Mouse (Mus musculus) layer of hippocampus, postnatal 14 days (tissue): ENCODE measurements around the gene Gm28048. TPM values are rescaled to one million over a fixed set of nuclear protein-coding genes. Genes with fewer than 3 reads are reported as not detected.

ENCODE experiments used
- DNase-seq, 2 experiments: peaks; one replicate each; pipeline ENCODE4 v3.0.0; 2021 to 2022; ENCODE audit warnings: low spot score in 2 of 2, mixed read lengths in 1 of 2
- total RNA-seq, 2 experiments: library from RNA; stranded (reverse); gene quantifications; 2 replicates each; pipeline ENCODE4 v1.2.3; 2021

The Gm28048 gene
- total RNA-seq, 2 experiments from 2014 or later: 8.5 to 9.1 TPM

- DNase-seq: no peak
These were observed 135.6 kb downstream of the Gm28048 start for GRCm38 (mm10) chr11:22846093-22846835.

DNA sequence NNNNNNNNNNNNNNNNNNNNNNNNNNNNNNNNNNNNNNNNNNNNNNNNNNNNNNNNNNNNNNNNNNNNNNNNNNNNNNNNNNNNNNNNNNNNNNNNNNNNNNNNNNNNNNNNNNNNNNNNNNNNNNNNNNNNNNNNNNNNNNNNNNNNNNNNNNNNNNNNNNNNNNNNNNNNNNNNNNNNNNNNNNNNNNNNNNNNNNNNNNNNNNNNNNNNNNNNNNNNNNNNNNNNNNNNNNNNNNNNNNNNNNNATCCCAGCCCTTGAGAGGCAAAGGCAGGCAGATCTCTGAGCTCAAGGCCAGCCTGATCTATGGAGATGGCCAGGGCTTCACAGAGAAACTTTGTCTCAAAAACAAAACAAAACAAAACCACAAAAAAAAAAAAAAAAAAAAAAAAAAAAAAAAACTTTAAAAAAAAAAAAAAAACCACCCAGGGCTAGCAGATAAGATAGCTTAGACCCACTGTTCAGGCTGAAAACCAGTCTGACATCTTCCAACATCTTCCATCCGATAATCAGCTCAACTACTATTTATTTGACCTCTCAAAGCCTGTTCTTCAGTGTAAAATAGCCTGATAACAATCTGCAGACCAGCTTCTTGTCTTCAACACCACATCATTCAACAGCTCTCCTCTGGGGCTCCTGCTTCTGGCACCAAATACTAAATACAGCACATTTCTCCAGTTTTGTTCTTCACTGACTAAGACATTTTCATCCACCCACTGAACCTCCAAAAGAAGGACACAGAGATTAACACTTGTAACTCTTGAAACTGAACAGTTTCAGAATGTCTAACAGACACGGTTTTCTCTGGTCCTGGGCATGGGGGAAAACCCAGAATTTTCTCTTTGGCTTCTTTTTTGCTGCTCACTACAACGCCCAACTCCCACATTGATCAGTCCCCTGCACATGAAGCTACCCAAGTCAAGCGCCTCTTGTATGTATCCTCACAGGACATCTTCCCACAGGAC, 136.9 kb downstream of the Gm28048 start:
- no peak for DNase-seq

DNA sequence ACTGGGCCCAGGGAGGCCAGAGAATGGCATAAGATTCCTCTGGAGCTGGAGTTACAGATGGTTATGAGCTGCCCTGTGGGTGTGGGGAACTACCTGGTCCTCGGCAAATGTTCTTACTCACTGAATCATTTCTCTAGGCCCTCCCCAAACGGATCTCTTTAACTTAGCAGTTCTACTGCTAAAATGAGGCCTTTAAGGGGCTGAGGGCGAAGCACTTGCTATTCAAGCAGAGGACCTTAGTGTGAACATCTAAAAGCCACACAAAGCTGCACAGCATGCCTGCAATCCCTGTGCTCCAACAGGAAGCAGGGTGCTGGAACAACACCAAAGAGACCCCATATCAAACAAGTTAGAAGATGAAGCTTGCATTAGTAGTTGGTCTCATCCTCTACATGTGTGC, 142.4 kb downstream of the Gm28048 start:
- DNase-seq: no peak

- no peak for DNase-seq
These were observed 143.5 kb downstream of the Gm28048 start for GRCm38 (mm10) chr11:22838361-22838760.

DNA sequence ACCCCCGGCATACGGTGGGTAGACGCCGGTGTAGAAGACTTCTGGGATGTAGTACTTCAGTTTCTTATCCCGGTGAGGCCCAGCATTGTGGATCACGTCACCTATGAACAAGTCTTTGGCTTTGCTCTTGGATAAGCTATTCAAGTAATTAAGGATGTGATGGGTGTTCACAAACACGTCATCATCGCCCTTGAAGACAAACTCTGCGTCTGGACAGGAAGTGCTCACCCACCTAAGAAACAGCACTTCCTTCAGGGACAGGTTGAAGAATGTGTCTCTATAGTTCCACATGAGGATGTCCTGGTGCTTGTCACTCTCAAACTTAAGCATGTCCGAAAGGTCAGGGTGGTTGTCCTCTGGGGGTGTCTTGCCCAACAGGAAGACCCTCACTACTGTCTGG, 145.6 kb downstream of the Gm28048 start:
- no peak for DNase-seq

DNA sequence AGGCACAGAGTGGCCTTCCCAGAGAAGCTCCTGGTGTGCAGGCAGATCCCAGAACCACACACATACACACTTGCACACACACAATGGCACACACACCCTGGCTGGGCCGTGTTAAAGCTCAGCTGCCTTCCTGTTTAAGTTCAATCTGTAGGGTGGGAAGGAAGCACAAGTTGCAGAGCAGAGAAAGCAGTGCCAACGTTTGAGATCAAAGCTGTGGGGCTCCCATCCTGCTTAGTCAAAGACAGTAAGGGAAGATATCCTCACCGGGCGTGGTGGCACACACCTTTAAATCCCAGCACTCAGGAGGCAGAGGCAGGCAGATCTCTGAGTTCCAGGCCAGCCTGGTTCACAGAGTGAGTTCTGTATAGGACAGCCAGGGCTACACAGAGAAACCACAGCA, 149.3 kb downstream of the Gm28048 start:
- no peak for DNase-seq

DNA sequence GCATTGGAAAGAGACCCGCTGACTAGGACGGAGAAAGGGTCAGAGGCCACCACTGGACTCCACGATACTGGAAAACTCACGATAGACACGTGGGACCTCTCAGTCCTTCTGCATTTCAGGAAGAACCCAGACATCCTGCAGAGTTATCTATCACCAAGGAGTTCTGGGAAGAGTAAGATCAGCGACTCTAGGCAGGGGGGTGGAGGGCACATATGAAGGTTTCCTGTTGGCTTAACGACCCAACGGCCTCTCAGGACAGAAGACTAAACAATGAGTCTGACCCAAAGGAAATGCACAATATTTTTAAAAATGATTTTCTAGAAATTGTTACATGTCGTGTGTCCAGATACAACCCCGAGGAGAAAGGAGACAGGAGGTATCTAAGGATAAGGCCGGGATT, 150.0 kb downstream of the Gm28048 start:
- no peak for DNase-seq

GRCm38 (mm10) chr11:22830684-22831083, 151.2 kb downstream of the Gm28048 start:
- no peak for DNase-seq

DNA sequence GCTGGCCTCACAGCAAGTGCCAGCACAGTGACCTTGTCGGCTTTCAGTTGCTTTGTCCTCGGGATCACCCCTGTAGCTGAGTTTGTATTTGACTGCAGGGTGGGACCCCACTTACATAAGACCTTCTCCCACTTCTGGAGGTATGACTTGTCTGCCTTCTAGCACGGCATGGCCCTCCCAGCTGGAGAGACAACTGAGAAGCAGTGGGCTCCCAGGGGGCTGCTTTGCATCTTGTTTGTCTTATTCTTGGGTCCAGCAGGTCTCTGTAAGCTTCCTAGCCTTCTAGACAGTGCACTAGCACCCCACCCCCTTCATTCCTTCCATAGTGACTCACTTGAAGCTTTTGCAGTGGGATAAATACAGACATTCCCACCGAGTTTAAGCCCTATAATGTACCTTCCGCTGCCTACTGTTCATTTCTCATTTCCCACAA, 151.7 kb downstream of the Gm28048 start:
- no peak for DNase-seq

- DNase-seq: peak in 1 of 2 experiments; percentile 20
These were observed 152.8 kb downstream of the Gm28048 start for GRCm38 (mm10) chr11:22828988-22829632.

DNA sequence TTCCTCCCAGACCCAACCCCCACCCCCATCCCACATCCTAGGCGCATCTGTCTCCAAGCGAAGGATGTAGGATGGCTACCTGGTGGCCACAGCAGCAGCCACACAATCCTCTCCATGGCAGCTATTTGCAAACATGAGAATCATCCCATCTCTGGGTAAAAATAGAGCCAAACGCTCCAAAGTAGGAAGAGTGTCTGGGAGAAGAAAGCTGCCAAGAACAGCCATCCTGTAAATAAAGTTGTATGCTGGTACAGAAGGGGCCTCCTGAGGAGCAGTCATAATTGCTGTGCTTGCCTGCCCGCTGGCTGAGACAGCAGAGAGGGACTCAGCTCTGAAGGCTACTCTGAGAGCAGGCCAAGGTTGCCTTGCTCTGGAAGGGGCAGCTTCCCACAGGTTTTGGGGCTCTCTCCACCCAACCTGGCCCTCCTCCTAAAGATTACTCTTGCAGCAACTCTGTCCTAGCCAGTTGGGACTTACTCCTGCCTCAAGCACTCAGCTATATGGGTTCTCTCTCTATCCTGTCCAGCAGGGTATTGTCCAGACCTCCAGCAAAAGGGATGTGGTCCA, 154.3 kb downstream of the Gm28048 start:
- DNase-seq: no peak

GRCm38 (mm10) chr11:22826665-22827064, 155.2 kb downstream of the Gm28048 start:
- DNase-seq: no peak

- DNase-seq: no peak
These were observed 155.8 kb downstream of the Gm28048 start for GRCm38 (mm10) chr11:22826051-22826450.

DNA sequence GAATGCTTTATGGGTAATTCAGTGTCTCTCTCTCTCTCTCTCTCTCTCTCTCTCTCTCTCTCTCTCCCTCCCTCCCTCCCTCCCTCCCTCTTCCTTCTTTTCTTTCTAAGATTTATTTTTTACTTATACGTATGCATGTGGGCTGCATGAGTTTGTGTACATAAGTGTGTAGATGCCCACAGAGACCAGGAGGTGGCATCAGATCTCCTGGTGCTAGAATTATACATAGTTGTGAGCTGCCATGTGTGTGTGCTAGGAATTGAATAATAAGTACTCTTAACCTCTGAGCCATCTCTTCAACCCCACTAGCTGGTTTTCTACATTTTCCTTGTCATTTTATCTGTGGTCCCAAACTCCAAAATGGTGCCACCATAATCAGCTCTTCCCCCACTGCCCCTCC, 156.3 kb downstream of the Gm28048 start:
- DNase-seq: no peak

DNA sequence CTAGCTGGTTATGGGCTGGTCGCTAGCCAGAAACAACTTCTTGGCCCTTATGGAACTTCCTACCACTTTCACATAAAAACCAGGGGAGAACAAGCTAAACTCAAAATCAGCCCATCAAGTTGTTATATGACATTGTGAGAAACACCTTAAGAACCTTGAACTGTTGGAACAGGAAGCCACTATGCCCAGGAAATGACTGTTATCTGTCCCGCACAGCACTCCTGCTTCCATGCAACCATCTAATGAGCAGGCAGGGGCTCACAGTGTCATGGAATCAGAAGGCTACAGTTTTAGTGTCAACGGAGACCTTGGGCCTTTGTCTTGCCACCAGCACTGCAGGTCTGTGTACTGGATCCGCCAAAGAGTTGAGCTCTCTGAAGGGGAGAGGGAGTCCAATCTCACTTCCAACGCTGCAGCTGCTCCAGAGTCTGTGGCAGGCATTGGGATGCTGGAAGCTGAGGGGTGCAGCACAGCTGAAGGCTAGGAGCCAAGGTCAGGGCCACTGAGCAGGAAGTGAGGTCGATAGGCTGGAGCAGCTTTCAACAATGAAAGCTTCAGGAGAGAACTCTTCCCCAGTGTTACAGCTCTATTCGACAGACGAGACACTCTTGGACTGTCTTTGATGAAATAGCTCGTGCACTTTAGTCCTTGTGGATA, 157.7 kb downstream of the Gm28048 start:
- DNase-seq: no peak

DNA sequence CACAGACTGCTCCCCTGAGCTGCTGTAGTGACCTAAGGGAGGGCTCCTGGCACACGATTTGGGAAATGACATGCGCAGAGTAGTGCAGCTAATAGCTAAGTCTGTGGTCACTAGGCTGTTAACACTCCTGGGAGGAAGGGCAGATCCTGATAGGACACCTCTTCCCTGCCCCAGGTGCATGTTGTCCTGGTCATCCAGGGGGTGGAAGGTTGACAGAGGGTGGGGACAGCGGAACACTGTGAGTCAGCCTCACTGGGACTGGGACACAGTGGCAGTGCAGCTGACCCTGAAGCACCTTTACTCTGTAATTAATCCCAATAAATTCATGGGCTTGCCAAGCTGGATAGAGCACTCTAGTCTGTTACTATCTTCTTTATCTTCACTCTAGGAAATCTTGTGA, 160.6 kb downstream of the Gm28048 start:
- no peak for DNase-seq

DNA sequence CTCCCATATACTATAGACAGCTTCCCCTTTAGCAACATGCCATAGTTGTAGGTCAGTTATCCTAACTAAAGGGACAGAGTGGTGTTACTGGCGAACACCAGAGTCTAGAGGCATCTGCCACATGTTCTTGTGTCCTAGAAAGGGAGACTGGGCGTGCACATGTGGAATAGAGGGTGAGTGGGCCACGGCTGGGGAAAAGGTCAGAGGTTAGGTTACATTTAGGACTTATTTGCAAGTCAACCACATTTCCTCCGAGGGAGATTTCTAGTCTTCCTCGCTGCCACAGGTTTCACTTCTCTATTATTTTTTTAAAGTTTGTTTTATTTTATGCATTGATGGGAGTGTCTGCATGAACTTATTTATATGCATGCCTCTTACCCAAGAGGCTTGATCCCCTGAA, 163.5 kb downstream of the Gm28048 start:
- no peak for DNase-seq

GRCm38 (mm10) chr11:22815877-22816276, 166.0 kb downstream of the Gm28048 start:
- no peak for DNase-seq

DNA sequence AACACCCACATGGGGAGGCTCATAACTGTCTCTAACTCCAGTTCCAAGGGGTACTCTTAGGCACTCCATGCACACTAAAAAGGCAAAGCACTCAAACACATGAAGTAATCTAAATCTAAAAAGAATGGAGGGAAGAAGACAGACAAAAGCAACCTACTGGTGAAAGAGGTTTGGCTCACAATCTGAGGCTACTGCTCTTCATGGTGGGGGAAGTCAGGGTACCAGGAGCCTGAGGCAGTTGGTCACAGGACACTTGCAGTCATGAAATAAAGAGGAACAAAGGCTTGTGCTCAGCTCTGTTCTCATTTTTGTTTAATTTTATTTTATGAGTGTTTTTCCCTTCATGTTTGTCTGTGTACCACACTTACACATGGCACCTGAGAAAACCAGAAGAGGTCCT, 166.7 kb downstream of the Gm28048 start:
- DNase-seq: no peak

- DNase-seq: no peak
These were observed 167.8 kb downstream of the Gm28048 start for GRCm38 (mm10) chr11:22813921-22814704.
